ENCODE assay signal across 8 mouse cellular contexts in the genomic region with DNA sequence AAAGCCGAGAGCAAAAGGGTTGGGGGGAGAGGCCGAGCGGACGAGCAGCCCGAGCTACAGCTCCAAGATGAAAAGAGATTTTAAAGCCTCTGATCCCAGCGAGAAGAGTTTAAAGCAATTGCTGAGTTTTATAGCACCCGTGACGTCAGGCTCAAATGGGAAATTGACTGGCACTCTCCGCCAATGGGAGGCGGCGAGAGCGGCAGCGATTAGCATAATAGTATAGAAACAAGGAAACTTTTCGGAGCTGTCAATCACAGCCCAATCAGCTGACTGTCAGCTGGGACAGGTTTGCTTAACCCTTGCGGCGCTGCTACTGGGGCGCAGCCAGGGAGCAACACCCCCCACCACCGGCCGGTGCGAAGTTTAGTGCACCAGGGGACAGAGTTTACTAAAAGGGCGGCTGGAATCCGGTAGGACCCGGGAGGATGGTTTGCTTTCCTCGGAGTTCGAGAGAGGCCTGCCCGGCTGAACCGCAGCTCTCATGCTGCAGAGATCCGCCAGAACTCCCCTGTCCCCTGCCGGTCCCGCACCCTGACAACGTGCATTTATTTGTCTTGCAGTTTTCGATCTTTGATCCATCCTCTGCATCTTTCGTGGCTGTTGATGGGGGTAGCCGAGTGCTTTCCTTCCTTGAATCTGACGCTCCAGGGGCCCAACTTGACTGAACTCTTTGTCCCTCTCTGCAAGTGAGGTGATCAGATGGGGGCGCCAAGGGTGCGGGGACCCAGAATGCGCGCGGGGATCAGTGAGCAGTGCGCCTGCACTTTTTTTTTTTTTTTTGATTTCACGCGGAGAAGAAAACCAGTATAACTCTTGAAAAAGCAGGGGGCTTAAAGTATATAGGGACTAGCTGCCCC. TPM values are rescaled to one million over a fixed set of nuclear protein-coding genes. Genes with fewer than 3 reads are reported as not detected.
DNase-seq lines count a peak whose midpoint lies in the region; ATAC-seq and TF ChIP-seq lines count a peak whose summit lies in the region.

Gene Maf, minus strand, starts transcription at position 64 of the 860 bp plus-strand sequence.

- WGBS in hindbrain, postnatal 0 days: under 1% methylated on average over 43 of the region's 43 CpGs

- H3K27me3 ChIP-seq in hindbrain, postnatal 0 days (ENCODE audit: insufficient read depth, low read length): peaks cover 10% of the 10 kb centered on the region

- H3K27ac ChIP-seq in hindbrain, postnatal 0 days: peak within 1 kb of the TSS; percentile 81

- no peaks in the 10 kb centered on the region for H3K36me3 ChIP-seq in hindbrain, postnatal 0 days (ENCODE audit: insufficient read depth, low read length)

- peak; percentile 51 for DNase-seq in ZHBTc4 (ENCODE audit: low read depth, low spot score)
- DNase-seq in cerebellum, postnatal 4 days (ENCODE audit: low spot score in 2 of 2): peak; percentile 26 to 53
- peak; percentile 85 to 87 for DNase-seq in gastrocnemius, adult 8-10 months (ENCODE audit: low spot score in 2 of 2)
- peak; percentile 86 for DNase-seq in hindbrain, postnatal 0 days (ENCODE audit: low spot score)
- DNase-seq in left cerebral cortex, adult 18-20 months (ENCODE audit: low spot score in 2 of 2): peak; percentile 66 to 79
- peak; percentile 89 to 92 for DNase-seq in lung, postnatal 4 days
- peak; percentile 43 for DNase-seq in retina, postnatal 7 days (ENCODE audit: low read depth, low spot score)
- DNase-seq in urinary bladder, adult 18-20 months (ENCODE audit: low spot score in 2 of 2): peak; percentile 88 to 90

- peak within 1 kb of the TSS; percentile 67 for H3K4me3 ChIP-seq in hindbrain, postnatal 0 days (ENCODE audit: low read length)

- peak; percentile 71 for ATAC-seq in hindbrain, postnatal 0 days

- peak within 1 kb of the TSS; percentile 60 for H3K9ac ChIP-seq in hindbrain, postnatal 0 days (replicated peaks; ENCODE audit: low read length)

- TF ChIP-seq CTCF in hindbrain, postnatal 0 days (IDR thresholded peaks at IDR 0.05; ENCODE audit: low read depth): peak; percentile 4; the same call in 1 of the 2 replicates

- H3K4me1 ChIP-seq in hindbrain, postnatal 0 days (ENCODE audit: insufficient read depth, low read length): no peaks in the 10 kb centered on the region

- H3K9me3 ChIP-seq in hindbrain, postnatal 0 days (ENCODE audit: low read length): no peaks in the 10 kb centered on the region

- H3K4me2 ChIP-seq in hindbrain, postnatal 0 days (ENCODE audit: low read depth, low read length): peak within 1 kb of the TSS; percentile 84

RNA-seq across cellular contexts. Expression of gene Maf, which starts in this region (rescaled TPM):
- 100 to 1,000 TPM; 107 to 168 (median 140) TPM for total RNA-seq in gastrocnemius, adult 8-10 months (2022)
- 24.4 and 26.8 TPM in 2 replicates for total RNA-seq in hindbrain, postnatal 0 days (2014; rRNA removed)
- 8.1 and 8.9 TPM in 2 replicates for polyA plus RNA-seq in hindbrain, postnatal 0 days (2015; fragmentation: Nextera tagmentation; extraction: Ambion mirVana)
- 10 to 100 TPM; 27.4 to 29.0 TPM for total RNA-seq in left cerebral cortex, adult 18-20 months (2021)

Comparison
In these comparisons a context has a peak if more than half of its experiments do, and no peak if none do; other contexts are left out.
1. Peak in every context shown above with its lines: DNase-seq, ATAC-seq, H3K4me3 ChIP-seq and H3K27ac ChIP-seq.
2. DNase-seq: peak in every context shown above with its lines; median percentile 90 in lung, postnatal 4 days; 89 in urinary bladder, adult 18-20 months; 86 in gastrocnemius, adult 8-10 months; 86 in hindbrain, postnatal 0 days; 72 in left cerebral cortex, adult 18-20 months; 51 in ZHBTc4; 43 in retina, postnatal 7 days; 40 in cerebellum, postnatal 4 days.